Mouse (Mus musculus) brain, embryonic 14.5 days (tissue): ENCODE measurements around the gene Actr1a.

Source experiments
- CTCF ChIP-seq: fragments of 200-500 bp; IDR thresholded peaks from 2 replicates; pipeline ENCODE4 v1.5.1; 2012; ENCODE audit warnings: inconsistent platforms, mild to moderate bottlenecking, moderate library complexity, borderline replicate concordance; ENCODE audit not compliant: insufficient read depth, insufficient read length; ENCODE audit errors: extremely low read depth
- POLR2A ChIP-seq: fragments of 200-500 bp; IDR thresholded peaks from 2 replicates; pipeline ENCODE4 v1.6.1; 2012; ENCODE audit warnings: mild to moderate bottlenecking, inconsistent platforms, borderline replicate concordance; ENCODE audit not compliant: poor library complexity, insufficient read depth, insufficient read length, severe bottlenecking; ENCODE audit errors: extremely low read depth

- TF ChIP-seq POLR2A (no peak), CTCF (no peak)
These were observed 20.1 kb downstream of the Actr1a start for GRCm38 (mm10) chr19:46375489-46375888.
